Mouse (Mus musculus): ENCODE measurements around the gene Angptl4.

DNA sequence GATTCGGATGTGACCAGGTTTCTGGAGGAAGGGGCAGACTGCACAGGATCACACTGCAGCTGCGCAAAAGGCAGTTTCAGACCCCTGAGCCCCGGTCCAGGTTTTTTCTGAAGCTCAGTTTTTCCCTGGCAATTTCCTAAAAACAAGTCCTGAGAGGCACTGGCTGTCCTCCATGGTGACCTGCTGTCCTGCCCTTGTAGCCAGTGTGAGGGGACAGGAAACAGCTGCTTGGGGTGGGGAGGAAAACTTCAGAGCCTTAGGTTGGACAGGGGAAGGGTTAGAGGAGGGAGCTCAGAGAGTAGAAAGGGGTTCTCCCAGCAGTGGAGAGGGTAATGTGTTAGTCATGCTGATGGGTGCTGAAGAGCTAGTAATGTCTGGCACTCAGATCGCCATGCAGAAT, 31.4 kb upstream of the Angptl4 start:
- TF ChIP-seq CTCF (IDR thresholded peaks at IDR 0.05; ENCODE audit: low read depth, low read length): no peak
- no peak for TF ChIP-seq POLR2A (IDR thresholded peaks at IDR 0.05; ENCODE audit: extremely low read depth, insufficient read depth, low read length)

Measured in liver, adult 2 months (tissue).